Mouse (Mus musculus): ENCODE measurements around the gene Zfp969. TPM values are rescaled to one million over a fixed set of nuclear protein-coding genes. Genes with fewer than 3 reads are reported as not detected.
"Not testable (repeated sequence)": the region's sequence is repeated elsewhere in the genome, so short reads cannot be mapped to it uniquely, and the experiment has no call there.

The Zfp969 gene
- total RNA-seq (2014; rRNA removed): not detected in 2 replicates
- 1.6 and 1.8 TPM in 2 replicates for polyA plus RNA-seq (2012; rRNA removed)

DNA sequence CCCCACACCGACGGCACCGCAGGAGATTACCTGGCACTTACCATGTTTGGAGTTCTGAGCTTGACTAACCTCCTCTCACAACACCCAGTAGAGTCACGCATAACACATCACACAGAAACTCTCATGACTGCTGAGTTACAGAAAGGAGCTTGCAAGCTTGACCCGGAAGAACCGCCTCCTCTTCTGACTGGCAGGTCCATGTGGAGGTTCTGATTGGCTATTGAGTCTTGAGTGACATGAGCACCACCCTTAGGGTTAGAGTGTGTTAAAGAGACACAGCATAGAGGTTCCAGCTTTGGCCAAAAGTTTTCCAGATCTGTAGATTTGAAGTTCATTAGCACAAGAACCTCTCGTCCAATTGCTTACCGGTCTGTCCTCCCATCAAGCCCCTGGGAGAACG, at the start of gene Zfp969:
Gene Zfp969, minus strand, starts transcription at position 101 of the 400 bp plus-strand sequence.
- not testable (repeated sequence) for H3K4me3 ChIP-seq (ENCODE audit: insufficient read depth, low read depth, low read length)
- WGBS: no CpG with 5 or more reads among the region's 9 CpGs

DNA sequence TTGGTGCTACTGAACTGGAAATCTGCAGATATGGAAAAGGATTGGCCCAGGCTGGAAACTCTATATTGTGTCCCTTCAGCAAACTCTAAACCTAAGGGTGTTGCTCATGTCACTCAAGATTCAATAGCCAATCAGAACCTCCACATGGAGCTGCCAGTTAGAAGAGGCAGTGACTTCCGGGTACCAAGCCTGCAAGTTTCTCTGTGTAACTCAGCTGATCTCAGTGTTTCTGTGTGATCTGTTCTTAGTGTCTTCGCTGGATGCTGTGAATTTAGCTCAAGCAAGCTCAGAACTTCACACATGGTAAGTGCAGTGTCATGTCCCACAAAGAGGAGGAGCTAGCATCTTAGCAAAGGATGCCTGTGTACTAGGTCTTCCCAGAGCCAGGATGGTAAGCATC, 37.8 kb upstream of the Zfp969 start, which contains the start of gene Gm2007:
Gene Gm2007, plus strand, starts transcription at position 301 of the 400 bp plus-strand sequence.
- not testable (repeated sequence) for H3K27me3 ChIP-seq (ENCODE audit: control insufficient read depth, insufficient read depth, low read length); DNase-seq (ENCODE audit: extremely low read depth, low read depth, low spot score); H3K4me3 ChIP-seq (ENCODE audit: insufficient read depth, low read depth, low read length); H3K4me1 ChIP-seq (ENCODE audit: control insufficient read depth, insufficient read depth, low read length); H3K27ac ChIP-seq (replicated peaks; ENCODE audit: insufficient read depth, low read depth, low read length); H3K9ac ChIP-seq (ENCODE audit: low read depth, low read length); H3K36me3 ChIP-seq (ENCODE audit: control insufficient read depth, insufficient read depth, low read length); H3K79me2 ChIP-seq (ENCODE audit: control insufficient read depth, insufficient read depth, low read length)
- WGBS: no CpG with 5 or more reads among the region's 2 CpGs

More for the DNA sequence above, at the start of gene Zfp969:
- not testable (repeated sequence) for H3K36me3 ChIP-seq (ENCODE audit: control insufficient read depth, insufficient read depth, low read length); H3K27me3 ChIP-seq (ENCODE audit: control insufficient read depth, insufficient read depth, low read length); H3K79me2 ChIP-seq (ENCODE audit: control insufficient read depth, insufficient read depth, low read length); H3K4me1 ChIP-seq (ENCODE audit: control insufficient read depth, insufficient read depth, low read length); H3K9ac ChIP-seq (ENCODE audit: low read depth, low read length); H3K27ac ChIP-seq (replicated peaks; ENCODE audit: insufficient read depth, low read depth, low read length); DNase-seq (ENCODE audit: extremely low read depth, low read depth, low spot score)

- H3K4me3 ChIP-seq (ENCODE audit: insufficient read depth, low read depth, low read length); H3K79me2 ChIP-seq (ENCODE audit: control insufficient read depth, insufficient read depth, low read length); H3K9ac ChIP-seq (ENCODE audit: low read depth, low read length); H3K4me1 ChIP-seq (ENCODE audit: control insufficient read depth, insufficient read depth, low read length); DNase-seq (ENCODE audit: extremely low read depth, low read depth, low spot score); H3K27me3 ChIP-seq (ENCODE audit: control insufficient read depth, insufficient read depth, low read length); H3K27ac ChIP-seq (replicated peaks; ENCODE audit: insufficient read depth, low read depth, low read length); H3K36me3 ChIP-seq (ENCODE audit: control insufficient read depth, insufficient read depth, low read length): not testable (repeated sequence)
- no CpG with 5 or more reads among the region's 2 CpGs for WGBS
Measured at GRCm38 (mm10) chr2:175643678-175644077, 59.8 kb downstream of the Zfp969 start, which contains the start of gene Gm11007. Gene Gm11007 (plus strand): TSS chr2:175643978.

Other genes with a start within 250 kb of the Zfp969 start
- gene Zfp965, start 233.7 kb downstream of the Zfp969 start, total RNA-seq (2014; rRNA removed): 3.8 and 4.8 TPM in 2 replicates
- gene Zfp965, start 233.7 kb downstream of the Zfp969 start, polyA plus RNA-seq (2012; rRNA removed): 0.38 and 0.49 TPM in 2 replicates
- gene Gm11007, start 59.7 kb downstream of the Zfp969 start, total RNA-seq (2014; rRNA removed): not detected in 2 replicates
- gene Gm11007, start 59.7 kb downstream of the Zfp969 start, polyA plus RNA-seq (2012; rRNA removed): not detected in 2 replicates
- not detected in 2 replicates for gene Gm2007, start 37.9 kb upstream of the Zfp969 start, total RNA-seq (2014; rRNA removed)
- not detected in 2 replicates for gene Gm2007, start 37.9 kb upstream of the Zfp969 start, polyA plus RNA-seq (2012; rRNA removed)
- gene Gm14288, start 97.4 kb upstream of the Zfp969 start, total RNA-seq (2014; rRNA removed): 2.0 and 4.8 TPM in 2 replicates
- gene Gm14288, start 97.4 kb upstream of the Zfp969 start, polyA plus RNA-seq (2012; rRNA removed): 0.46 and 1.9 TPM in 2 replicates
- gene Gm6710, start 165.6 kb upstream of the Zfp969 start, total RNA-seq (2014; rRNA removed): 2.7 and 7.0 TPM in 2 replicates
- 0.11 and 1.0 TPM in 2 replicates for gene Gm6710, start 165.6 kb upstream of the Zfp969 start, polyA plus RNA-seq (2012; rRNA removed)
- gene Zfp966, start 227.5 kb upstream of the Zfp969 start, total RNA-seq (2014; rRNA removed): 6.8 and 7.9 TPM in 2 replicates
- gene Zfp966, start 227.5 kb upstream of the Zfp969 start, polyA plus RNA-seq (2012; rRNA removed): 0.15 and 0.17 TPM in 2 replicates